ENCODE assay signal across 36 mouse cellular contexts in the genomic region with DNA sequence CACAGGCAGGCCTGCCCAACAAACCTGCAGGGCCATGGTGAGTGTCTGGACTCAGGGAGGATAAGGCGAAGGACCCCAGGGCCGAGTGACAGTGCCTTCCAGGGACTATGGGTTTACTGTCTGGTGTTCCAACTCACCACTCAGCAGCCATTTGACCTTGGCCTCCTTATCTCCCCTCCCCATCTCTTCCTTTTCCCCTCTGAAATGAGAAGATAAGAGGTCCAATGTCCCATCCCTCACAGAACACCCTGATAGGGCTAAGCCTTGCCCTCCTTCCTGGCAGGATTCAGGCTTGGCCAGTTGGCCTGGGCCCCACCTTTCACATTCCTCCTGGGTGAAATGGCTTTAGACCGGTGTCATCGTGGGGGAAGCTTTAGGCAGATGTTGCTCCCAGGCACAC. TPM values are rescaled to one million over a fixed set of nuclear protein-coding genes. Genes with fewer than 3 reads are reported as not detected.
"Had no signal": no experiment of that assay in that cellular context is flagged by ENCODE, and none has a peak within 500 bp of the region (broad histone marks: within the 10 kb centered on the region; RNA-seq: fewer than 3 reads in every experiment).

No protein-coding gene starts in this region.

- H3K9me3 ChIP-seq: heart, embryonic 10.5 days; heart, embryonic 13.5 days; heart, embryonic 15.5 days; hindbrain, embryonic 10.5 days; hindbrain, embryonic 12.5 days; hindbrain, embryonic 13.5 days; hindbrain, embryonic 15.5 days; intestine, embryonic 15.5 days; kidney, embryonic 15.5 days had no signal

- H3K9ac ChIP-seq: heart, embryonic 12.5 days; heart, embryonic 13.5 days; heart, embryonic 15.5 days; hindbrain, embryonic 12.5 days; hindbrain, embryonic 13.5 days; hindbrain, embryonic 14.5 days; hindbrain, embryonic 15.5 days; intestine, embryonic 15.5 days; kidney, embryonic 15.5 days had no signal

- H3K36me3 ChIP-seq: heart, embryonic 10.5 days; heart, embryonic 12.5 days; heart, embryonic 13.5 days; heart, embryonic 15.5 days; hindbrain, embryonic 10.5 days; hindbrain, embryonic 12.5 days; hindbrain, embryonic 13.5 days; hindbrain, embryonic 15.5 days; intestine, embryonic 15.5 days; kidney, embryonic 15.5 days had no signal

- H3K4me2 ChIP-seq: heart, embryonic 11.5 days; heart, embryonic 12.5 days; heart, embryonic 13.5 days; heart, embryonic 15.5 days; hindbrain, embryonic 12.5 days; hindbrain, embryonic 13.5 days; hindbrain, embryonic 14.5 days; hindbrain, embryonic 15.5 days; intestine, embryonic 15.5 days; kidney, embryonic 15.5 days had no signal

- H3K27me3 ChIP-seq: intestine, embryonic 15.5 days had no signal

- H3K27ac ChIP-seq: heart, embryonic 10.5 days; heart, embryonic 13.5 days; heart, embryonic 15.5 days; hindbrain, embryonic 10.5 days; hindbrain, embryonic 12.5 days; hindbrain, embryonic 13.5 days; hindbrain, embryonic 14.5 days; hindbrain, embryonic 15.5 days; hindbrain, postnatal 0 days; intestine, embryonic 15.5 days; kidney, embryonic 15.5 days; kidney, postnatal 0 days; layer of hippocampus, adult 2 months had no signal

- H3K4me3 ChIP-seq: heart, embryonic 10.5 days; heart, embryonic 12.5 days; heart, embryonic 13.5 days; heart, embryonic 15.5 days; hindbrain, embryonic 10.5 days; hindbrain, embryonic 12.5 days; hindbrain, embryonic 13.5 days; hindbrain, embryonic 15.5 days; intestine, embryonic 15.5 days; kidney, embryonic 15.5 days; layer of hippocampus, adult 2 months had no signal

- DNase-seq: heart, postnatal 10 days; heart, postnatal 14 days; heart, postnatal 36 days; heart, postnatal 4 days; kidney, adult 11 months; kidney, adult 18-20 months; kidney, adult 2 months; kidney, adult 8-10 months; kidney, adult 9 months; kidney, postnatal 10 days; kidney, postnatal 14 days; kidney, postnatal 25 days; kidney, postnatal 36 days; kidney, postnatal 4 days; layer of hippocampus, adult 9-11 months; layer of hippocampus, postnatal 36 days had no signal

- ATAC-seq: hindbrain, embryonic 16.5 days; hindbrain, postnatal 0 days; inflammation-experienced regulatory T-cells, adult 6 months; intestine, embryonic 15.5 days; intestine, embryonic 16.5 days; intestine, postnatal 0 days had no signal

RNA-seq across cellular contexts. Expression of a gene that starts 10.7 kb away (rescaled TPM):
- total RNA-seq: hematopoietic stem cell, adult 5-6 weeks had no signal

RNA-seq across cellular contexts. Expression of a gene that starts 39.8 kb away (rescaled TPM):
- total RNA-seq: hematopoietic stem cell, adult 5-6 weeks had no signal
